10 mouse cellular contexts compared by ENCODE assay signal in genomic region chr9:54533975-54534374, GRCm38 (mm10). TPM values are rescaled to one million over a fixed set of nuclear protein-coding genes. Genes with fewer than 3 reads are reported as not detected.
DNase-seq lines count a peak whose midpoint lies in the region; ATAC-seq lines count a peak whose summit lies in the region.
"Had no signal": no experiment of that assay in that cellular context is flagged by ENCODE, and none has a peak within 500 bp of the region (broad histone marks: within the 10 kb centered on the region; RNA-seq: fewer than 3 reads in every experiment).

No protein-coding gene starts in this region.

- peaks cover 18% of the 10 kb centered on the region for H3K4me1 ChIP-seq in hindbrain, embryonic 12.5 days

- peak overlapping the region; percentile 46 for H3K27ac ChIP-seq in hindbrain, embryonic 12.5 days
- H3K27ac ChIP-seq: embryonic facial prominence, embryonic 15.5 days; limb, embryonic 15.5 days had no signal

- H3K4me2 ChIP-seq in hindbrain, embryonic 12.5 days (replicated peaks), result no peak overlapping the region
- H3K4me2 ChIP-seq: embryonic facial prominence, embryonic 15.5 days; limb, embryonic 15.5 days had no signal

- H3K9me3 ChIP-seq in hindbrain, embryonic 12.5 days (replicated peaks), result no peaks in the 10 kb centered on the region
- H3K9me3 ChIP-seq: embryonic facial prominence, embryonic 15.5 days; limb, embryonic 15.5 days had no signal

- no peak overlapping the region for H3K9ac ChIP-seq in hindbrain, embryonic 12.5 days
- H3K9ac ChIP-seq: embryonic facial prominence, embryonic 15.5 days; limb, embryonic 15.5 days had no signal

- H3K36me3 ChIP-seq in hindbrain, embryonic 12.5 days, result no peaks in the 10 kb centered on the region
- H3K36me3 ChIP-seq: embryonic facial prominence, embryonic 15.5 days; limb, embryonic 15.5 days had no signal

- H3K27me3 ChIP-seq in hindbrain, embryonic 12.5 days, result 0 out of 2 replicates have a peak, but pooled peaks cover 2% of the 10 kb centered on the region
- H3K27me3 ChIP-seq: embryonic facial prominence, embryonic 15.5 days; limb, embryonic 15.5 days had no signal

- ATAC-seq in hindbrain, embryonic 12.5 days (ENCODE audit: low FRiP score), result peak; percentile 80
- ATAC-seq in megakaryocyte-erythroid progenitor cell, adult 5-6 weeks (replicated peaks; ENCODE audit: low FRiP score, low TSS enrichment, poor library complexity, severe bottlenecking), result peak; percentile 45; the same call in 1 of the 2 replicates
- no peak for ATAC-seq in megakaryocyte, adult 5-6 weeks (ENCODE audit: poor library complexity, severe bottlenecking)

- H3K4me3 ChIP-seq in hindbrain, embryonic 12.5 days, result no peak overlapping the region
- H3K4me3 ChIP-seq: embryonic facial prominence, embryonic 15.5 days; limb, embryonic 15.5 days had no signal

- 57% methylated on average over 5 of the region's 5 CpGs for WGBS in hindbrain, embryonic 12.5 days

- peak; percentile 27 for DNase-seq in kidney, postnatal 10 days
- DNase-seq in kidney, adult 18-20 months, result no peak
- DNase-seq in cerebellum, adult 18-20 months, result peak; percentile 37 to 39
- DNase-seq in spleen, postnatal 10 days (ENCODE audit: low spot score in 2 of 2), result no peak
- DNase-seq in kidney, adult 9 months, result no peak

RNA-seq across cellular contexts. Expression of gene Sh2d7, which starts 4.8 kb away (rescaled TPM):
- polyA plus RNA-seq in hindbrain, embryonic 12.5 days (2016; fragmentation: Nextera tagmentation; extraction: Ambion mirVana), result not detected in 2 replicates
- total RNA-seq in megakaryocyte-erythroid progenitor cell, adult 5-6 weeks (2014; fragmentation: Nextera tagmentation), result not detected in 2 replicates
- not detected in 2 replicates for total RNA-seq in megakaryocyte-erythroid progenitor cell, adult 5-6 weeks (2017)
- total RNA-seq in megakaryocyte, adult 5-6 weeks (2015), result not detected in 2 replicates
- total RNA-seq in megakaryocyte, adult 5-6 weeks (2017), result not detected in 2 replicates
- polyA plus RNA-seq: limb, embryonic 15.5 days had no signal

RNA-seq across cellular contexts. Expression of gene Cib2, which starts 26.0 kb away (rescaled TPM):
- 23.5 and 24.7 TPM in 2 replicates for polyA plus RNA-seq in hindbrain, embryonic 12.5 days (2016; fragmentation: Nextera tagmentation; extraction: Ambion mirVana)
- not detected in 2 replicates for total RNA-seq in megakaryocyte-erythroid progenitor cell, adult 5-6 weeks (2014; fragmentation: Nextera tagmentation)
- not detected in 2 replicates for total RNA-seq in megakaryocyte-erythroid progenitor cell, adult 5-6 weeks (2017)
- 11.4 and 14.9 TPM in 2 replicates for total RNA-seq in megakaryocyte, adult 5-6 weeks (2015)
- total RNA-seq in megakaryocyte, adult 5-6 weeks (2017), result 2.7 and 3.9 TPM in 2 replicates

RNA-seq across cellular contexts. Expression of gene Dmxl2, which starts 32.5 kb away (rescaled TPM):
- 27.1 and 27.7 TPM in 2 replicates for polyA plus RNA-seq in hindbrain, embryonic 12.5 days (2016; fragmentation: Nextera tagmentation; extraction: Ambion mirVana)
- total RNA-seq in megakaryocyte-erythroid progenitor cell, adult 5-6 weeks (2014; fragmentation: Nextera tagmentation), result 0.26 and 4.0 TPM in 2 replicates
- total RNA-seq in megakaryocyte-erythroid progenitor cell, adult 5-6 weeks (2017), result 0.91 and 2.6 TPM in 2 replicates
- 23.7 and 24.0 TPM in 2 replicates for total RNA-seq in megakaryocyte, adult 5-6 weeks (2015)
- total RNA-seq in megakaryocyte, adult 5-6 weeks (2017), result 17.9 and 21.1 TPM in 2 replicates

RNA-seq across cellular contexts. Expression of gene Idh3a, which starts 52.2 kb away (rescaled TPM):
- polyA plus RNA-seq in hindbrain, embryonic 12.5 days (2016; fragmentation: Nextera tagmentation; extraction: Ambion mirVana), result 101 and 103 TPM in 2 replicates
- total RNA-seq in megakaryocyte-erythroid progenitor cell, adult 5-6 weeks (2014; fragmentation: Nextera tagmentation), result 135 and 146 TPM in 2 replicates
- total RNA-seq in megakaryocyte-erythroid progenitor cell, adult 5-6 weeks (2017), result 105 and 155 TPM in 2 replicates
- total RNA-seq in megakaryocyte, adult 5-6 weeks (2015), result 42.5 and 54.2 TPM in 2 replicates
- total RNA-seq in megakaryocyte, adult 5-6 weeks (2017), result 26.1 and 29.7 TPM in 2 replicates

Comparison
In these comparisons a context has a peak if more than half of its experiments do, and no peak if none do; other contexts are left out.
1. DNase-seq: peak in kidney, postnatal 10 days (single experiment) and cerebellum, adult 18-20 months (2 of 2); none in kidney, adult 18-20 months (single experiment), spleen, postnatal 10 days (0 of 2) and kidney, adult 9 months (single experiment).